Mouse (Mus musculus) liver, embryonic 14.5 days (tissue): ENCODE results near the gene Ntn1.

Experiments used
- CTCF ChIP-seq: IDR thresholded peaks from 2 replicates; pipeline ENCODE4 v1.5.1; 2016; ENCODE audit warnings: antibody characterized with exemption, low read depth, control low read depth
- EP300 ChIP-seq: IDR thresholded peaks from 2 replicates; pipeline ENCODE4 v1.6.1; 2016; ENCODE audit warnings: antibody characterized with exemption, low read depth

DNA sequence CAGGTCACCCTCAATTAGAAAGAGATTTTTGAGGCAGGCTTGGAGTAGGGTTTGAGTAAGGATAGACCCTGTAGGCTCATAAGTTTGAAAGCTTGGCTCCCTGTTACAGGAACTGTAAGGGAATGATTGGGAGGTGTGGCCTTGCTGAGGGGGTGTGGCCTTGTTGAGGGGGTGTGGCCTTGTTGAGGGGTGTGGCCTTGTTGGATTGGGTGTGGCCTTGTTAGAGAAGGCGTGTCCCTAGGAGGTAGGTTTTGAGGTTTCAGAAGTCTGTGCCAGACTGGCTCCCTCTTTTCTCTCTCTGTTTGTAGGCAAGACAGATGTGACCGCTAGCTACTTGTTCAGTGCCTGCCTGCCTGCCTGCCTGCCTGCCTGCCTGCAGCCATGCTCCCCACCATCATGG, 75.8 kb downstream of the Ntn1 start:
- TF ChIP-seq CTCF (no peak), EP300 (no peak)
